Mouse (Mus musculus): ENCODE measurements around the gene Rnf152. TPM values are rescaled to one million over a fixed set of nuclear protein-coding genes. Genes with fewer than 3 reads are reported as not detected.

The Rnf152 gene
- polyA plus RNA-seq, 1 experiment, result 2.8 TPM

GRCm38 (mm10) chr1:105311899-105312600, 44.5 kb downstream of the Rnf152 start:
- Histone ChIP-seq H3K36me3 (ENCODE audit: control insufficient read depth, insufficient read depth, low read length) (no peaks in the 10 kb centered on the region), H3K27me3 (ENCODE audit: control insufficient read depth, insufficient read depth, low read length) (no peaks in the 10 kb centered on the region), H3K4me1 (ENCODE audit: control insufficient read depth, insufficient read depth, insufficient read length, low read length) (peaks cover 7% of the 10 kb centered on the region; the same call in 1 of the 2 replicates), H3K27ac (ENCODE audit: insufficient read depth, low read depth, low read length) (no peak overlapping the region), H3K4me3 (ENCODE audit: low read depth, low read length) (no peak overlapping the region)
- TF ChIP-seq CTCF (IDR thresholded peaks at IDR 0.05; ENCODE audit: extremely low read depth, insufficient read length, insufficient replicate concordance, low read depth, low read length), result no peak
- 81% methylated on average over 1 of the region's 1 CpGs for WGBS

DNA sequence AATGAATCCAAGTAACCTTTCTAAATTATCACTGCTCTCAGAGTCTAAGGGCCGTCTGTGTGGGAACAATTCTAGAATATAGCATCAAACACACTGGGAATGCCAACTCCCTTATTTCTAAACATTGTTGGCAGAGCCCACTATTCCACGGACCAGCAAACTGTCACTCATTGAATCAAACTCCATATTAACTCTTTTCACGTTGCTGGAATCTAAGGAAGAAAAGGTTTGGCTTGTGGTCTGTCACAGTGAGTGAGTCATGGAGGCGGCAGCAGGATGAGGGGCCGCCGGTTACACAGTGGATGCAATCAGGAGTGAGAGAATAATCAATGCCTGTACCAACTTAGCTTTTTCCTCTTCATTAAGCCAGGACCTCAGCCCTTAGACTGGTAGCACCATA, 54.3 kb downstream of the Rnf152 start:
- Histone ChIP-seq H3K27me3 (ENCODE audit: control insufficient read depth, insufficient read depth, low read length) (no peaks in the 10 kb centered on the region), H3K4me3 (ENCODE audit: low read depth, low read length) (no peak overlapping the region), H3K27ac (ENCODE audit: insufficient read depth, low read depth, low read length) (no peak overlapping the region), H3K4me1 (ENCODE audit: control insufficient read depth, insufficient read depth, insufficient read length, low read length) (no peaks in the 10 kb centered on the region), H3K36me3 (ENCODE audit: control insufficient read depth, insufficient read depth, low read length) (no peaks in the 10 kb centered on the region; the same call in 1 of the 2 replicates)
- 63% methylated on average over 6 of the region's 6 CpGs for WGBS
- TF ChIP-seq CTCF (IDR thresholded peaks at IDR 0.05; ENCODE audit: extremely low read depth, insufficient read length, insufficient replicate concordance, low read depth, low read length), result no peak
- TF ChIP-seq POLR2A (IDR thresholded peaks at IDR 0.05; ENCODE audit: low read depth, low read length), result no peak

DNA sequence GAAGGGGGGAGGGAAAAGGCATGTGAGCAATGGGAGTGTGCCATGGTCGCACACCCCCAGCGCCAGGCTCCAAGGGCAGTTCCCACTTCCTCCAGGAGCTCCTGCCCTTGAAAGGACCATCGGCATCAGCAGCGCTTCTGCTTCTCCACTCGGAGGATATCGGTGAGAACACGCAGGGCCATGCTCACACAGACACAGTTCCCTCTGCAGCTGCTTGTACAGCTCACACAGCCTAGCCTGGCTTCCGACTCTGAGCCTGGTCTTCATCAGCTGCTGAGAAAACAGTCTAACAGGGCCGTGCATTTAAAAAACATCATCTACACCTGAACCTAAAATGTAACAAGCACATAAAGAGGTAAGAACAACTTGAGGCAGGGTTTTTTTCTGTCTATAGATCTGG, 54.7 kb downstream of the Rnf152 start:
- no peaks in the 10 kb centered on the region for H3K4me1 ChIP-seq (ENCODE audit: control insufficient read depth, insufficient read depth, insufficient read length, low read length)
- no peaks in the 10 kb centered on the region; the same call in 1 of the 2 replicates for H3K36me3 ChIP-seq (ENCODE audit: control insufficient read depth, insufficient read depth, low read length)
- H3K27me3 ChIP-seq (ENCODE audit: control insufficient read depth, insufficient read depth, low read length), result no peaks in the 10 kb centered on the region
- H3K4me3 ChIP-seq (ENCODE audit: low read depth, low read length), result no peak overlapping the region
- 79% methylated on average over 9 of the region's 9 CpGs for WGBS
- H3K27ac ChIP-seq (ENCODE audit: insufficient read depth, low read depth, low read length), result no peak overlapping the region
- TF ChIP-seq POLR2A (IDR thresholded peaks at IDR 0.05; ENCODE audit: low read depth, low read length), result no peak
- TF ChIP-seq CTCF (IDR thresholded peaks at IDR 0.05; ENCODE audit: extremely low read depth, insufficient read length, insufficient replicate concordance, low read depth, low read length), result no peak

GRCm38 (mm10) chr1:105291859-105292258, 64.7 kb downstream of the Rnf152 start:
- TF ChIP-seq POLR2A (IDR thresholded peaks at IDR 0.05; ENCODE audit: low read depth, low read length) (no peak), CTCF (IDR thresholded peaks at IDR 0.05; ENCODE audit: extremely low read depth, insufficient read length, insufficient replicate concordance, low read depth, low read length) (no peak)
- Histone ChIP-seq H3K27me3 (ENCODE audit: control insufficient read depth, insufficient read depth, low read length) (no peaks in the 10 kb centered on the region), H3K4me3 (ENCODE audit: low read depth, low read length) (no peak overlapping the region), H3K36me3 (ENCODE audit: control insufficient read depth, insufficient read depth, low read length) (no peaks in the 10 kb centered on the region), H3K4me1 (ENCODE audit: control insufficient read depth, insufficient read depth, insufficient read length, low read length) (peaks cover 3% of the 10 kb centered on the region; the same call in 1 of the 2 replicates), H3K27ac (ENCODE audit: insufficient read depth, low read depth, low read length) (no peak overlapping the region)
- 67% methylated on average over 2 of the region's 2 CpGs for WGBS

DNA sequence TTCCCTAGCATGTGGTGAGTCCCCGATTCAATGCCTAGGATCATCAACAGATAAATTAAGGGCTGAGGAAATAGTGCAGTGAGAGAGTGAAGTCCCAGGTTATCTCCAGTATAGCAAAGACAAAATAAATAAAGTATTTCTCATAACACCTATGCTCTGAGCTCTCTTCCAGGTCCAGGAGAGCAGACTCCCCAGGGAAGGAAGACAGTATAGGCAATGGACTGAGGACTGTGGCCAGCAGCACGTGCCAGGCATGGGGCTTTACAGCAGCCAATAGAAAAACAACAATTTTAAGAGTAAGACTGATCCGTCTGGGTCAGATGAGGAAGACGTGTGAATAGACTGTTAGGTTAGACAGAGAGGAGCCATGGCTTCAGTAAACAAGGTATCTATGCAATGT, 69.0 kb downstream of the Rnf152 start:
- H3K27me3 ChIP-seq (ENCODE audit: control insufficient read depth, insufficient read depth, low read length), result no peaks in the 10 kb centered on the region
- no peak overlapping the region for H3K27ac ChIP-seq (ENCODE audit: insufficient read depth, low read depth, low read length)
- WGBS, result 89% methylated on average over 4 of the region's 4 CpGs
- TF ChIP-seq POLR2A (IDR thresholded peaks at IDR 0.05; ENCODE audit: low read depth, low read length), result no peak
- TF ChIP-seq CTCF (IDR thresholded peaks at IDR 0.05; ENCODE audit: extremely low read depth, insufficient read length, insufficient replicate concordance, low read depth, low read length), result no peak
- H3K36me3 ChIP-seq (ENCODE audit: control insufficient read depth, insufficient read depth, low read length), result 0 out of 2 replicates have a peak, but pooled peaks cover 3% of the 10 kb centered on the region
- H3K4me3 ChIP-seq (ENCODE audit: low read depth, low read length), result no peak overlapping the region
- H3K4me1 ChIP-seq (ENCODE audit: control insufficient read depth, insufficient read depth, insufficient read length, low read length), result peaks cover 3% of the 10 kb centered on the region; the same call in 1 of the 2 replicates

GRCm38 (mm10) chr1:105286906-105287305, 69.6 kb downstream of the Rnf152 start:
- WGBS, result 88% methylated on average over 5 of the region's 5 CpGs
- Histone ChIP-seq H3K4me3 (ENCODE audit: low read depth, low read length) (no peak overlapping the region), H3K27ac (ENCODE audit: insufficient read depth, low read depth, low read length) (no peak overlapping the region), H3K27me3 (ENCODE audit: control insufficient read depth, insufficient read depth, low read length) (no peaks in the 10 kb centered on the region), H3K36me3 (ENCODE audit: control insufficient read depth, insufficient read depth, low read length) (0 out of 2 replicates have a peak, but pooled peaks cover 3% of the 10 kb centered on the region), H3K4me1 (ENCODE audit: control insufficient read depth, insufficient read depth, insufficient read length, low read length) (peaks cover 3% of the 10 kb centered on the region; the same call in 1 of the 2 replicates)
- TF ChIP-seq POLR2A (IDR thresholded peaks at IDR 0.05; ENCODE audit: low read depth, low read length) (no peak), CTCF (IDR thresholded peaks at IDR 0.05; ENCODE audit: extremely low read depth, insufficient read length, insufficient replicate concordance, low read depth, low read length) (no peak)

GRCm38 (mm10) chr1:105285001-105285400, 71.5 kb downstream of the Rnf152 start:
- Histone ChIP-seq H3K27ac (ENCODE audit: insufficient read depth, low read depth, low read length) (no peak overlapping the region), H3K27me3 (ENCODE audit: control insufficient read depth, insufficient read depth, low read length) (no peaks in the 10 kb centered on the region), H3K36me3 (ENCODE audit: control insufficient read depth, insufficient read depth, low read length) (0 out of 2 replicates have a peak, but pooled peaks cover 3% of the 10 kb centered on the region), H3K4me3 (ENCODE audit: low read depth, low read length) (no peak overlapping the region), H3K4me1 (ENCODE audit: control insufficient read depth, insufficient read depth, insufficient read length, low read length) (peaks cover 3% of the 10 kb centered on the region; the same call in 1 of the 2 replicates)
- WGBS, result 69% methylated on average over 4 of the region's 4 CpGs
- no peak for TF ChIP-seq POLR2A (IDR thresholded peaks at IDR 0.05; ENCODE audit: low read depth, low read length)
- TF ChIP-seq CTCF (IDR thresholded peaks at IDR 0.05; ENCODE audit: extremely low read depth, insufficient read length, insufficient replicate concordance, low read depth, low read length), result no peak
